Mouse (Mus musculus): ENCODE measurements around the gene Neu3. TPM values are rescaled to one million over a fixed set of nuclear protein-coding genes. Genes with fewer than 3 reads are reported as not detected.
"Not testable (repeated sequence)": the region's sequence is repeated elsewhere in the genome, so short reads cannot be mapped to it uniquely, and the experiment has no call there.

The Neu3 gene
- polyA plus RNA-seq, 1 experiment: 2.2 TPM

- DNase-seq (ENCODE audit: extremely low spot score in 1 of 2, low spot score in 1 of 2): no peak
Observed at GRCm38 (mm10) chr7:99836781-99837180, 8.6 kb upstream of the Neu3 start.

- no peak for DNase-seq (ENCODE audit: extremely low spot score in 1 of 2, low spot score in 1 of 2)
Observed at GRCm38 (mm10) chr7:99834314-99834853, 6.2 kb upstream of the Neu3 start.

- no peak for DNase-seq (ENCODE audit: extremely low spot score in 1 of 2, low spot score in 1 of 2)
Observed at GRCm38 (mm10) chr7:99833846-99834222, 5.6 kb upstream of the Neu3 start.

- DNase-seq (ENCODE audit: extremely low spot score in 1 of 2, low spot score in 1 of 2): no peak
Observed at GRCm38 (mm10) chr7:99833115-99833845, 5.1 kb upstream of the Neu3 start.

GRCm38 (mm10) chr7:99826096-99826495 lies 2.1 kb downstream of the Neu3 start:
- DNase-seq (ENCODE audit: extremely low spot score in 1 of 2, low spot score in 1 of 2): no peak

GRCm38 (mm10) chr7:99825511-99825910 lies 2.7 kb downstream of the Neu3 start:
- DNase-seq (ENCODE audit: extremely low spot score in 1 of 2, low spot score in 1 of 2): no peak

GRCm38 (mm10) chr7:99824649-99825483 lies 3.4 kb downstream of the Neu3 start:
- no peak for DNase-seq (ENCODE audit: extremely low spot score in 1 of 2, low spot score in 1 of 2)

- no peak for DNase-seq (ENCODE audit: extremely low spot score in 1 of 2, low spot score in 1 of 2)
Observed at GRCm38 (mm10) chr7:99823045-99823663, 5.1 kb downstream of the Neu3 start.

- DNase-seq (ENCODE audit: extremely low spot score in 1 of 2, low spot score in 1 of 2): no peak
Observed at GRCm38 (mm10) chr7:99822426-99822825, 5.8 kb downstream of the Neu3 start.

- no peak for DNase-seq (ENCODE audit: extremely low spot score in 1 of 2, low spot score in 1 of 2)
Observed at GRCm38 (mm10) chr7:99821953-99822352, 6.3 kb downstream of the Neu3 start.

GRCm38 (mm10) chr7:99818181-99818725 lies 10.0 kb downstream of the Neu3 start:
- not testable (repeated sequence) for DNase-seq (ENCODE audit: extremely low spot score in 1 of 2, low spot score in 1 of 2)

GRCm38 (mm10) chr7:99813394-99813793 lies 14.8 kb downstream of the Neu3 start:
- peak in 1 of 2 experiments; percentile 58 for DNase-seq (ENCODE audit: extremely low spot score in 1 of 2, low spot score in 1 of 2)

GRCm38 (mm10) chr7:99811661-99812060 lies 16.6 kb downstream of the Neu3 start:
- no peak for DNase-seq (ENCODE audit: extremely low spot score in 1 of 2, low spot score in 1 of 2)

GRCm38 (mm10) chr7:99810814-99811213 lies 17.4 kb downstream of the Neu3 start:
- DNase-seq (ENCODE audit: extremely low spot score in 1 of 2, low spot score in 1 of 2): no peak

GRCm38 (mm10) chr7:99807043-99807442 lies 21.2 kb downstream of the Neu3 start:
- not testable (repeated sequence) for DNase-seq (ENCODE audit: extremely low spot score in 1 of 2, low spot score in 1 of 2)

GRCm38 (mm10) chr7:99805340-99805739 lies 22.9 kb downstream of the Neu3 start:
- DNase-seq (ENCODE audit: extremely low spot score in 1 of 2, low spot score in 1 of 2): no peak

- DNase-seq (ENCODE audit: extremely low spot score in 1 of 2, low spot score in 1 of 2): not testable (repeated sequence)
Observed at GRCm38 (mm10) chr7:99804033-99804432, 24.2 kb downstream of the Neu3 start.

- DNase-seq (ENCODE audit: extremely low spot score in 1 of 2, low spot score in 1 of 2): no peak
Observed at GRCm38 (mm10) chr7:99803535-99803934, 24.7 kb downstream of the Neu3 start.

GRCm38 (mm10) chr7:99799118-99799517 lies 29.1 kb downstream of the Neu3 start:
- no peak for DNase-seq (ENCODE audit: extremely low spot score in 1 of 2, low spot score in 1 of 2)

GRCm38 (mm10) chr7:99797911-99798647 lies 30.1 kb downstream of the Neu3 start:
- DNase-seq (ENCODE audit: extremely low spot score in 1 of 2, low spot score in 1 of 2): peak; percentile 14 to 96
